Mouse (Mus musculus) embryonic fibroblast, embryonic 13.5 days (primary cell): Measurements from ENCODE around the gene Hist1h4d.
"Not testable (repeated sequence)": the region's sequence is repeated elsewhere in the genome, so short reads cannot be mapped to it uniquely, and the experiment has no call there.

ENCODE experiments used
- CTCF ChIP-seq: IDR thresholded peaks from 2 replicates; pipeline ENCODE4 v1.5.1; 2011; ENCODE audit warnings: mild to moderate bottlenecking, control low read depth, low read length, moderate library complexity, borderline replicate concordance; ENCODE audit not compliant: insufficient read depth
- POLR2A ChIP-seq: IDR thresholded peaks from 2 replicates; pipeline ENCODE4 v1.6.1; 2011; ENCODE audit warnings: low read depth, mild to moderate bottlenecking, control low read depth, low read length, moderate library complexity

DNA sequence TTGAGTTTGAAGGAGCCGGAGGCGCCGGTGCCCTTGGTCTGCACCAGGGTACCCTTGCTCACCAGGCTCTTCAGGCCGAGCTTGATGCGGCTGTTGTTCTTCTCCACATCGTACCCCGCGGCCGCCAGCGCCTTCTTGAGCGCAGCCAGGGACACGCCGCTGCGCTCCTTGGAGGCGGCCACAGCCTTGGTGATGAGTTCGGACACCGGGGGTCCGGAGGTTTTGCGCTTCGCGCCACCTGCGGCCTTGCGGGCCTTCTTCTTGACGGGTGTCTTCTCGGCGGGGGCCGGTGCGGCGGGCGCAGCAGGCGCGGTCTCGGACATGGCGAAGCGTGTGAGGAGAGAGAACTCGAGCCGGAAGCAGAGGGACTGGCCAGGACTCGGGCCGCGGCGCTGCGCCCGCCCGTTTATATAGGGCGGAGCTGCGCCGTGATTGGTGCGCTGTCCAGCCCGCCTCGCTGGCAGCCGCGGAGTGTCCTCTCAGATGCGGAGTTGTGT, 40.8 kb downstream of the Hist1h4d start, which contains the start of gene Hist1h1e:
- TF ChIP-seq POLR2A: peak; percentile 96
- TF ChIP-seq CTCF: not testable (repeated sequence)
